Mouse (Mus musculus) heart, embryonic 11.5 days (tissue): ENCODE results near the gene Asgr2. TPM values are rescaled to one million over a fixed set of nuclear protein-coding genes. Genes with fewer than 3 reads are reported as not detected.
"Not testable (repeated sequence)": the region's sequence is repeated elsewhere in the genome, so short reads cannot be mapped to it uniquely, and the experiment has no call there.

Experiments used
- ATAC-seq: fragments of 200-750 bp; cut with Nextera tagmentation; replicated peaks from 2 replicates; pipeline ENCODE4 v1.8.0; 2017; ENCODE audit warnings: moderate library complexity; ENCODE audit not compliant: insufficient number of reproducible peaks, low FRiP score, low TSS enrichment
- H3K27ac ChIP-seq: fragments of 300-500 bp; sonication (generic); 2 replicates; pipeline ENCODE4 v1.5.1; 2014; ENCODE audit warnings: mild to moderate bottlenecking, low read depth, low read length
- H3K27me3 ChIP-seq: fragments of 300-500 bp; sonication (generic); 2 replicates; pipeline ENCODE4 v1.6.1; 2014; ENCODE audit warnings: mild to moderate bottlenecking, low read length, mixed read lengths; ENCODE audit not compliant: control insufficient read depth, insufficient read depth
- H3K36me3 ChIP-seq: fragments of 300-500 bp; sonication (generic); 2 replicates; pipeline ENCODE4 v1.6.1; 2014; ENCODE audit warnings: mild to moderate bottlenecking, low read length, moderate library complexity, mixed read lengths; ENCODE audit not compliant: control insufficient read depth, insufficient read depth
- H3K4me1 ChIP-seq: fragments of 300-500 bp; sonication (generic); 2 replicates; pipeline ENCODE4 v1.6.1; 2014; ENCODE audit warnings: low read length; ENCODE audit not compliant: control insufficient read depth, insufficient read depth
- H3K4me2 ChIP-seq: fragments of 300-500 bp; sonication (generic); 2 replicates; pipeline ENCODE4 v1.6.1; 2014; ENCODE audit warnings: mild to moderate bottlenecking, moderate library complexity
- H3K4me3 ChIP-seq: fragments of 300-500 bp; sonication (generic); 2 replicates; pipeline ENCODE4 v1.5.1; 2014; ENCODE audit warnings: low read depth, low read length
- H3K9ac ChIP-seq: fragments of 300-500 bp; sonication (generic); 2 replicates; pipeline ENCODE4 v1.6.1; 2014; ENCODE audit warnings: mild to moderate bottlenecking, low read depth, low read length, moderate library complexity
- H3K9me3 ChIP-seq: fragments of 300-500 bp; sonication (generic); replicated peaks from 2 replicates; pipeline ENCODE4 v1.6.1; 2016; ENCODE audit warnings: low read length; ENCODE audit not compliant: control insufficient read depth
- WGBS: fragments of 180-500 bp; shearing (Covaris S2); extraction: QIAGEN DNeasy Blood & Tissue Kit; methylation state at CpG from one replicate; pipeline ENCODE4 v1.1.7; 2014; ENCODE audit not compliant: insufficient replicate concordance; 5-methylcytosine and 5-hydroxymethylcytosine counted together
- polyA plus RNA-seq: library from polyadenylated mRNA; unstranded; fragments of >200 nt; fragmentation: Nextera tagmentation; extraction: Ambion mirVana; gene quantifications from 2 replicates; pipeline ENCODE4 v1.2.1, GENCODE M21; 2014

The Asgr2 gene
- polyA plus RNA-seq, 1 experiment from 2014 or later: 0.57 TPM

DNA sequence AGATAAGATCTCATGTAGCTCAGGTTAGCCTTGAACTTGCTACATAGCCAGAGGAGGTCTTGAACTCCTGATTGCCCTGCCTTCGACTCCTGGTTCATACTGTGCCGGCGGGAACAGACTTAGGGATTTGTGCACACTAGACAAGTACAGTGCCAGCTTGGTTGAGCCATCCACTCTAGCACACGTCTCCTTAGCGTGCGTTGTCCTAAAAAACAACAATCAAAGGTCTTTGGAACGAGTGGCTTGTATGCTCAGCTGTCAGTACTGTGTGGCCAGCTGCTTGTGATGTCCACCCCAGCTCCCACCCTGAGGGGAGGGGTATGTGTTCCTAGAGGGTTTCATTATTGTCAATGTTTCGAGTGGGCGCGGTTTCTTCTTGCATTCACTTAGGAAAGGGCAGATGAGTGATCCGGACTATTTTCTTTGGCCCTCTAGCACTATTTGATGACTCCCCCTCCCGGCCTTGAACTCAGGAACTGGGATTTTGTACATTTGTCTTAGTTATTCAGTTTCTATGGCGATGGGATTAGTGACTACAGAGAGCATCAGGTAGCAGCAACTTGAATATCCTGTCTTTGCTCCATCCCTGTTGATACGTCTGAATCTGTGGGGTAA is 11.4 kb downstream of the Asgr2 start:
- WGBS: 79% methylated on average over 14 of the region's 14 CpGs

GRCm38 (mm10) chr11:70107085-70107484 is 14.6 kb downstream of the Asgr2 start:
- no peak for ATAC-seq

More for the DNA sequence above, 11.4 kb downstream of the Asgr2 start:
- Histone ChIP-seq H3K4me1 (no peaks in the 10 kb centered on the region), H3K36me3 (no peaks in the 10 kb centered on the region), H3K4me3 (no peak overlapping the region), H3K9ac (no peak overlapping the region), H3K27ac (no peak overlapping the region), H3K27me3 (no peaks in the 10 kb centered on the region), H3K9me3 (no peaks in the 10 kb centered on the region), H3K4me2 (no peak overlapping the region)
- ATAC-seq: no peak

GRCm38 (mm10) chr11:70110146-70110545 is 17.7 kb downstream of the Asgr2 start:
- WGBS: 62% methylated on average over 3 of the region's 3 CpGs
- no peak overlapping the region for H3K27ac ChIP-seq
- no peak for ATAC-seq
- H3K36me3 ChIP-seq: no peaks in the 10 kb centered on the region
- H3K4me1 ChIP-seq: no peaks in the 10 kb centered on the region; the same call in 1 of the 2 replicates
- no peak overlapping the region for H3K4me2 ChIP-seq
- H3K4me3 ChIP-seq: no peak overlapping the region
- H3K9me3 ChIP-seq: no peaks in the 10 kb centered on the region
- no peaks in the 10 kb centered on the region for H3K27me3 ChIP-seq
- no peak overlapping the region for H3K9ac ChIP-seq

More at GRCm38 (mm10) chr11:70107085-70107484, 14.6 kb downstream of the Asgr2 start:
- Histone ChIP-seq H3K36me3 (no peaks in the 10 kb centered on the region), H3K27me3 (no peaks in the 10 kb centered on the region), H3K4me1 (no peaks in the 10 kb centered on the region), H3K27ac (no peak overlapping the region), H3K9ac (no peak overlapping the region), H3K9me3 (no peaks in the 10 kb centered on the region), H3K4me2 (no peak overlapping the region), H3K4me3 (no peak overlapping the region)
- 55% methylated on average over 8 of the region's 8 CpGs for WGBS

GRCm38 (mm10) chr11:70114562-70114961 is 22.1 kb downstream of the Asgr2 start:
- no peak overlapping the region for H3K27ac ChIP-seq
- no peaks in the 10 kb centered on the region; the same call in 1 of the 2 replicates for H3K4me1 ChIP-seq
- no peak overlapping the region for H3K9ac ChIP-seq
- no peaks in the 10 kb centered on the region for H3K36me3 ChIP-seq
- H3K4me2 ChIP-seq: no peak overlapping the region
- no peak for ATAC-seq
- H3K27me3 ChIP-seq: no peaks in the 10 kb centered on the region
- H3K4me3 ChIP-seq: no peak overlapping the region
- H3K9me3 ChIP-seq: no peaks in the 10 kb centered on the region
- 50% methylated on average over 4 of the region's 4 CpGs for WGBS

GRCm38 (mm10) chr11:70115901-70116300 is 23.5 kb downstream of the Asgr2 start:
- Histone ChIP-seq H3K9me3 (no peaks in the 10 kb centered on the region), H3K4me1 (no peaks in the 10 kb centered on the region; the same call in 1 of the 2 replicates), H3K4me3 (no peak overlapping the region), H3K36me3 (no peaks in the 10 kb centered on the region), H3K27me3 (no peaks in the 10 kb centered on the region), H3K9ac (no peak overlapping the region), H3K4me2 (no peak overlapping the region), H3K27ac (no peak overlapping the region)
- 94% methylated on average over 3 of the region's 3 CpGs for WGBS
- ATAC-seq: no peak

DNA sequence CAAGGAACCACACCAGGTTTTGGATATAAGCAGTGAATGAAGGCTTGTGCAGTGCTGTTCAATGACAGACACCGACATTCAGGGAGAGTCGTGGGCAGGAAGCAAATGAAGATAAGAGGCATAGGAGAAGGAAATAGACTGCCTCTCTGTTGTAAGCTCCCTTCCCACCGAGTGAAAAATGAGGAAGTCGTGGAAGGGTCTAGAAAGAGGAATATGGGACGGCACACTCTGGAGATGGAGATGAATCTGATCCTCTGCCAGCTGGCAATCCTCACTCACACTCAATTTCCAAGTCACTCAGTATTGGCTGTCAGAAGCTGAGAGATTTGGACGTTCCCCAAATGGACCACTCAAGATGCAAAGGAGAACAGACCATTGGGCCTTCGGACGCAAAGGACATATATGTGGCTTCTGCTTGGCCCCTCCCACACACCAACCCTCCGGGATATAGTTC is 37.5 kb downstream of the Asgr2 start, which contains the start of gene Mgl2:
Gene Mgl2 (plus strand): TSS at position 404 of the 454 bp plus-strand sequence.
- no peak within 1 kb of the TSS for H3K4me2 ChIP-seq
- ATAC-seq: no peak
- no peaks in the 10 kb centered on the region for H3K4me1 ChIP-seq
- no peaks in the 10 kb centered on the region for H3K27me3 ChIP-seq
- H3K36me3 ChIP-seq: no peaks in the 10 kb centered on the region
- no peaks in the 10 kb centered on the region for H3K9me3 ChIP-seq
- WGBS: 56% methylated on average over 9 of the region's 9 CpGs
- H3K4me3 ChIP-seq: no peak within 1 kb of the TSS
- H3K27ac ChIP-seq: no peak within 1 kb of the TSS
- H3K9ac ChIP-seq: no peak within 1 kb of the TSS

GRCm38 (mm10) chr11:70135001-70135400 is 42.6 kb downstream of the Asgr2 start:
- H3K9me3 ChIP-seq, H3K27me3 ChIP-seq, H3K27ac ChIP-seq, H3K4me2 ChIP-seq, H3K9ac ChIP-seq, H3K4me3 ChIP-seq, ATAC-seq, H3K36me3 ChIP-seq, H3K4me1 ChIP-seq: not testable (repeated sequence)
- 67% methylated on average over 3 of the region's 3 CpGs for WGBS

- not testable (repeated sequence) for ATAC-seq, H3K9me3 ChIP-seq, H3K4me2 ChIP-seq, H3K27ac ChIP-seq, H3K27me3 ChIP-seq, H3K4me3 ChIP-seq, H3K36me3 ChIP-seq, H3K4me1 ChIP-seq, H3K9ac ChIP-seq
- WGBS: 79% methylated on average over 8 of the region's 8 CpGs
Observed at GRCm38 (mm10) chr11:70135925-70136324, 43.5 kb downstream of the Asgr2 start.

GRCm38 (mm10) chr11:70139171-70139570 is 46.7 kb downstream of the Asgr2 start:
- whole genome bisulfite sequencing: 72% methylated on average over 10 of the region's 10 CpGs
- H3K27ac ChIP-seq: no peak overlapping the region
- H3K4me1 ChIP-seq: no peaks in the 10 kb centered on the region
- no peaks in the 10 kb centered on the region for H3K27me3 ChIP-seq
- no peak overlapping the region for H3K4me3 ChIP-seq
- H3K36me3 ChIP-seq: no peaks in the 10 kb centered on the region
- H3K9me3 ChIP-seq: no peaks in the 10 kb centered on the region
- no peak overlapping the region for H3K9ac ChIP-seq
- no peak for ATAC-seq
- H3K4me2 ChIP-seq: no peak overlapping the region
